Mouse (Mus musculus) CH12.LX (cell line): ENCODE measurements around the gene Iqgap3. TPM values are rescaled to one million over a fixed set of nuclear protein-coding genes. Genes with fewer than 3 reads are reported as not detected.
A peak's percentile ranks its signal among the peaks of the same experiment; 100 is the strongest.

Experiments
- DNase-seq: peaks from one replicate; pipeline ENCODE4 v3.0.0-alpha.2; 2013; ENCODE audit errors: extremely low read depth
- H3K27ac ChIP-seq: 2 replicates; pipeline ENCODE4 v1.5.1; 2012; ENCODE audit warnings: low read depth, mild to moderate bottlenecking, control low read depth, moderate library complexity; ENCODE audit not compliant: insufficient read depth
- H3K27me3 ChIP-seq: replicated peaks from 2 replicates; pipeline ENCODE3; 2012; ENCODE audit warnings: inconsistent platforms
- H3K36me3 ChIP-seq, 2 experiments: replicated peaks in 1 of 2; 2 replicates each; pipeline versions ENCODE3 to v1.6.1; 2012; ENCODE audit warnings: inconsistent platforms in 1 of 2, low read length in 1 of 2, mild to moderate bottlenecking in 1 of 2, mixed read lengths in 1 of 2, moderate library complexity in 1 of 2; ENCODE audit not compliant: control insufficient read depth in 1 of 2, insufficient read depth in 1 of 2
- H3K4me1 ChIP-seq, 2 experiments: 2 replicates each; pipeline ENCODE4 v1.6.1; 2012; ENCODE audit warnings: inconsistent platforms in 1 of 2, moderate library complexity in 1 of 2; ENCODE audit not compliant: insufficient read depth in 2 of 2, control insufficient read depth in 1 of 2
- H3K4me2 ChIP-seq: 2 replicates; pipeline ENCODE4 v1.6.1; 2012; ENCODE audit warnings: low read depth, mild to moderate bottlenecking, control low read depth; ENCODE audit not compliant: poor library complexity, insufficient read depth, severe bottlenecking
- H3K4me3 ChIP-seq, 3 experiments: fragments of 150-350 bp in 1 of 3; sonication (generic) in 1 of 3; replicated peaks in 1 of 3; 2 replicates each; pipeline versions ENCODE3 to v1.5.1; 2011 to 2012; ENCODE audit warnings: low read depth in 2 of 3, low read length in 2 of 3, mild to moderate bottlenecking in 2 of 3, moderate library complexity in 2 of 3, control low read depth in 1 of 3, improper control_type of control experiment in 1 of 3, inconsistent platforms in 1 of 3, mixed read lengths in 1 of 3; ENCODE audit not compliant: poor library complexity in 1 of 3
- H3K79me2 ChIP-seq: replicated peaks from 2 replicates; pipeline ENCODE4 v1.6.1; 2012; ENCODE audit warnings: mild to moderate bottlenecking, moderate library complexity; ENCODE audit not compliant: control insufficient read depth, poor library complexity, insufficient read depth, severe bottlenecking; ENCODE audit errors: extremely low read depth
- H3K9ac ChIP-seq: 2 replicates; pipeline ENCODE4 v1.6.1; 2012; ENCODE audit warnings: low read depth, mild to moderate bottlenecking, control low read depth, moderate library complexity; ENCODE audit not compliant: insufficient read depth
- H3K9me3 ChIP-seq: replicated peaks from 2 replicates; pipeline ENCODE3; 2012; ENCODE audit warnings: low read length, inconsistent platforms, mixed read lengths
- CTCF ChIP-seq, 2 experiments: IDR thresholded peaks in 1 of 2; conservative IDR thresholded peaks in 1 of 2; 2 replicates each; pipeline ENCODE4 v1.5.1; 2011 to 2012; ENCODE audit warnings: low read depth in 2 of 2, low read length in 2 of 2, improper control_type of control experiment in 1 of 2, inconsistent platforms in 1 of 2, mild to moderate bottlenecking in 1 of 2, moderate library complexity in 1 of 2
- ELF1 ChIP-seq: IDR thresholded peaks from 2 replicates; pipeline ENCODE4 v1.6.1; 2014; ENCODE audit warnings: low read depth, mild to moderate bottlenecking, inconsistent platforms, low read length, improper control_type of control experiment
- GABPA ChIP-seq: IDR thresholded peaks from 2 replicates; pipeline ENCODE4 v1.6.1; 2012; ENCODE audit warnings: low read depth, low read length, improper control_type of control experiment, inconsistent platforms; ENCODE audit not compliant: insufficient replicate concordance
- IRF4 ChIP-seq: IDR thresholded peaks from 2 replicates; pipeline ENCODE4 v1.6.1; 2014; ENCODE audit warnings: low read depth, mild to moderate bottlenecking, inconsistent platforms, low read length, improper control_type of control experiment
- MAZ ChIP-seq: IDR thresholded peaks from 2 replicates; pipeline ENCODE4 v1.6.1; 2012; ENCODE audit warnings: low read depth, mild to moderate bottlenecking, inconsistent platforms, low read length, improper control_type of control experiment, moderate library complexity
- MEF2A ChIP-seq: IDR thresholded peaks from 2 replicates; pipeline ENCODE4 v1.6.1; 2014; ENCODE audit warnings: low read depth, mild to moderate bottlenecking, inconsistent platforms, low read length, improper control_type of control experiment, borderline replicate concordance
- MXI1 ChIP-seq: IDR thresholded peaks from 2 replicates; pipeline ENCODE4 v1.6.1; 2011; ENCODE audit warnings: mild to moderate bottlenecking, low read depth, low read length, improper control_type of control experiment
- MYC ChIP-seq: IDR thresholded peaks from 2 replicates; pipeline ENCODE4 v1.6.1; 2011; ENCODE audit warnings: low read depth, mild to moderate bottlenecking, improper control_type of control experiment, low read length
- NELFE ChIP-seq: IDR thresholded peaks from 2 replicates; pipeline ENCODE4 v1.6.1; 2011; ENCODE audit warnings: low read depth, low read length, improper control_type of control experiment
- NRF1 ChIP-seq: IDR thresholded peaks from 2 replicates; pipeline ENCODE4 v1.6.1; 2014; ENCODE audit warnings: low read depth, mild to moderate bottlenecking, inconsistent platforms, low read length, improper control_type of control experiment, moderate library complexity
- POLR2AphosphoS2 ChIP-seq: IDR thresholded peaks from 2 replicates; pipeline ENCODE4 v1.6.1; 2011; ENCODE audit warnings: low read depth, low read length, improper control_type of control experiment
- RAD21 ChIP-seq: IDR thresholded peaks from 2 replicates; pipeline ENCODE4 v1.6.1; 2011; ENCODE audit warnings: low read depth, mild to moderate bottlenecking, low read length, improper control_type of control experiment, moderate library complexity
- SIN3A ChIP-seq: IDR thresholded peaks from 2 replicates; pipeline ENCODE4 v1.6.1; 2012; ENCODE audit warnings: low read length, improper control_type of control experiment, inconsistent platforms
- SMC3 ChIP-seq: IDR thresholded peaks from 2 replicates; pipeline ENCODE4 v1.6.1; 2011; ENCODE audit warnings: low read depth, low read length, improper control_type of control experiment
- USF1 ChIP-seq: IDR thresholded peaks from 2 replicates; pipeline ENCODE4 v1.6.1; 2014; ENCODE audit warnings: low read depth, mild to moderate bottlenecking, inconsistent platforms, low read length, improper control_type of control experiment
- ZKSCAN1 ChIP-seq: IDR thresholded peaks from 2 replicates; pipeline ENCODE4 v1.6.1; 2012; ENCODE audit warnings: low read depth, inconsistent platforms, low read length, improper control_type of control experiment, borderline replicate concordance
- dilution Hi-C: fragments of 300-500 bp; cut with MboI; formaldehyde crosslinking; loops from 2 replicates; pipeline ENCODE4 v1.14.3; 2020; ENCODE audit warnings: low sequenced_read_pairs; ENCODE audit not compliant: extremely low pct_unique_long_range_greater_than_20kb, extremely low pct_ligation_motif_present
- in situ Hi-C: fragments of 300-500 bp; cut with MboI; formaldehyde crosslinking; loops from 3 replicates; pipeline ENCODE4 v1.14.3; 2019; ENCODE audit warnings: low sequenced_read_pairs, low pct_ligation_motif_present, low pct_unique_long_range_greater_than_20kb, mixed read lengths
- polyA plus RNA-seq: library from polyadenylated mRNA; unstranded; fragments of >175 nt; gene quantifications from 2 replicates; pipeline ENCODE4 v1.2.1, GENCODE M21; 2012; ENCODE audit warnings: low read depth; ENCODE audit not compliant: insufficient read length
- total RNA-seq, 2 experiments: library from RNA; depleted of rRNA; stranded (reverse); fragments of 300-350 nt in 1 of 2; fragments of >200 nt in 1 of 2; gene quantifications; 2 replicates each; pipeline ENCODE4 v1.2.3; 2012 to 2014

The Iqgap3 gene
- total and polyA plus RNA-seq, 3 experiments: 13.0 to 21.9 (median 18.3) TPM

DNA sequence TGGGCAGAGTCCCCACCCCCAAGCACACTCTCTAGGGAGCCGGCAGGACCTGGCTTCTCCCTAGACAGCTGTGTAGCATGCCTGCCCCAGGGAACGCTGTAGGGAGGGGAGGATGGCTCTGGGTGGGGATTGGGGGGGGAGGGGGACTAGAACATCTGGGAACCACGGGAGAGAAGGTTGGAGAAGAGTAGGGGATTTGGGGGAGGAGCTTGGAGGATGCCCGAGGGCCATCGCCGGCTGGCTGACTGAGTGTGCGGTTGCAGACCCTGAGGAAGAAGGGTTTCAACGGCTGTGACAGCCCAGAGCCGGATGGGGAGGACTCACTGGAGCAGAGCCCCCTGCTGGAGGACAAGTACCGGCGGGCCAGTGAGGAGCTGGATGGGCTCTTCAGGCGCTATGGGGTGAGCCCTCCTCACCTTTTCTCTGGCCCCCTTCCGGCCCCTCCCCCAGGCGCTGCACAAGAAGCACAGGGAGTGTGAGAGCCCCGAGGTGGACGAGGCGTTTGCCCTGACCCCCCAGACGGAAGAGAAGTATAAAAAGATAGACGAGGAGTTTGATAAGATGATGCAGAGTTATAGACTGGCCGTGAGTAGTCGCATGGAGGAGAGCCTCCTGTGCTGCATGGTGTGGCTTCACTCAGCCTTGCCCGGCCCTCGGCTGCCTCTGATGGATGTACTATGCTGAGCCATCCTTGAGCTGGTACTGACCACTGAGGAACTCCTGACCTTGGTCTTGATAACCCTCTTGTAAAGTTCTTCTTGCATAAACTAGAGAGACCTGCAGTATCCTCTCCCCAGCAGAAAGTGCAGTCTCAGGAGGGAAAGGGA is 76.2 kb downstream of the Iqgap3 start:
- Histone ChIP-seq H3K9me3 (no peaks in the 10 kb centered on the region), H3K4me1 (peaks cover 3 to 36% of the 10 kb centered on the region in 2 experiments; a peak in 2 of 4 replicates), H3K27me3 (no peaks in the 10 kb centered on the region), H3K4me3 (no peak overlapping the region), H3K4me2 (no peak overlapping the region), H3K9ac (no peak overlapping the region), H3K79me2 (peaks cover 32% of the 10 kb centered on the region), H3K36me3 (peaks cover 76 to 93% of the 10 kb centered on the region in 2 experiments), H3K27ac (no peak overlapping the region)
- in situ Hi-C loops: no loop called here
- no peak for DNase-seq
- dilution Hi-C loops: no loop called here
- TF ChIP-seq ELF1 (no peak), NRF1 (no peak), MEF2A (no peak), RAD21 (peak; percentile 57), MAZ (peak; percentile 36; the same call in 1 of the 2 replicates), MYC (no peak), SMC3 (peak; percentile 83), CTCF (conservative IDR thresholded peaks at IDR 0.05 in 1 of 2, IDR thresholded peaks at IDR 0.05 in 1 of 2; ENCODE audit: low read depth in 2 of 2, low read length in 2 of 2) (peak in 1 of 2 experiments; percentile 71; a peak in 2 of 4 replicates), MXI1 (no peak), SIN3A (no peak)

DNA sequence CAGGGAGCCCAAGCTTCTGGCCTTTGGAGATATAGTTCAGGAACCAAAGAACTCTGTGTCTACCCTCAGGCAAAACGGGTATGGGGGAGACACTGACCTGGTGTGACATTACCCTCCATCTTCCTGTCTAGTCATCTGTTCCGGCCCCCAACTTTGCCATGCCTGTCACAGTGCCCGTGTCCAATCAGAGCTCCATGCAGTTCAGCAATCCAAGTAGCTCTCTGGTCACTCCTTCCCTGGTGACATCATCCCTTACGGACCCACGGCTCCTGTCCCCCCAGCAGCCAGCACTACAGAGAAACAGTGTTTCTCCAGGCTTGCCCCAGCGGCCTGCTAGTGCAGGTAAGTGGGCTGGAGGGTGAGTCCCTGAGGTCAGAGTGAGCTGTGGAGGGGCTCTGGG is 77.2 kb downstream of the Iqgap3 start:
- dilution Hi-C loops: no loop called here
- DNase-seq: no peak
- no peak for TF ChIP-seq IRF4
- no peak for TF ChIP-seq GABPA
- TF ChIP-seq SMC3: no peak
- TF ChIP-seq CTCF (conservative IDR thresholded peaks at IDR 0.05 in 1 of 2, IDR thresholded peaks at IDR 0.05 in 1 of 2; ENCODE audit: low read depth in 2 of 2, low read length in 2 of 2): no peak
- no peak for TF ChIP-seq MAZ
- no peak for TF ChIP-seq NELFE
- no peak for TF ChIP-seq ZKSCAN1
- TF ChIP-seq USF1: no peak
- no peak for TF ChIP-seq POLR2AphosphoS2

More for the DNA sequence above, 77.2 kb downstream of the Iqgap3 start:
- H3K4me1 ChIP-seq: peaks cover 3 to 28% of the 10 kb centered on the region in 2 experiments; a peak in 2 of 4 replicates
- H3K4me2 ChIP-seq: no peak overlapping the region
- no peak overlapping the region for H3K4me3 ChIP-seq
- no peak overlapping the region for H3K9ac ChIP-seq
- H3K79me2 ChIP-seq: peaks cover 24% of the 10 kb centered on the region
- H3K9me3 ChIP-seq: no peaks in the 10 kb centered on the region
- no peak overlapping the region for H3K27ac ChIP-seq
- H3K36me3 ChIP-seq: peaks cover 80 to 95% of the 10 kb centered on the region in 2 experiments
- in situ Hi-C loops: no loop called here
- H3K27me3 ChIP-seq: no peaks in the 10 kb centered on the region
